Mouse (Mus musculus) frontal cortex, postnatal 14 days (tissue): ENCODE results near the gene Serinc4.
"Not testable (repeated sequence)": the region's sequence is repeated elsewhere in the genome, so short reads cannot be mapped to it uniquely, and the experiment has no call there.

Experiments
- DNase-seq, 2 experiments: peaks; one replicate each; pipeline ENCODE4 v3.0.0; 2022; ENCODE audit warnings: low spot score in 2 of 2

Gene Serinc4

GRCm38 (mm10) chr2:121456692-121457642 lies at the start of gene Serinc4:
Gene Serinc4 (minus strand): TSS chr2:121456781.
- DNase-seq, result peak; percentile 73 to 79

GRCm38 (mm10) chr2:121501550-121501949 lies 45.0 kb upstream of the Serinc4 start:
- not testable (repeated sequence) for DNase-seq

GRCm38 (mm10) chr2:121484403-121484802 lies 27.8 kb upstream of the Serinc4 start:
- not testable (repeated sequence) for DNase-seq

- DNase-seq, result no peak
These were observed 27.0 kb upstream of the Serinc4 start for GRCm38 (mm10) chr2:121483576-121483975.

- not testable (repeated sequence) for DNase-seq
These were observed 24.3 kb upstream of the Serinc4 start for GRCm38 (mm10) chr2:121480916-121481315.

- no peak for DNase-seq
These were observed 23.9 kb upstream of the Serinc4 start for GRCm38 (mm10) chr2:121480498-121480897.

GRCm38 (mm10) chr2:121477491-121478266 lies 21.1 kb upstream of the Serinc4 start:
- no peak for DNase-seq

- DNase-seq, result not testable (repeated sequence)
These were observed 18.7 kb upstream of the Serinc4 start for GRCm38 (mm10) chr2:121475306-121475705.

- DNase-seq, result no peak
These were observed 17.6 kb upstream of the Serinc4 start for GRCm38 (mm10) chr2:121474180-121474535.

- DNase-seq, result peak; percentile 63 to 69
These were observed 17.0 kb upstream of the Serinc4 start, which contains the start of gene Mfap1b for GRCm38 (mm10) chr2:121473301-121474179. Gene Mfap1b (minus strand): TSS chr2:121474067.

- DNase-seq, result not testable (repeated sequence)
These were observed 16.2 kb upstream of the Serinc4 start for GRCm38 (mm10) chr2:121472783-121473182.

GRCm38 (mm10) chr2:121468982-121469381 lies 12.4 kb upstream of the Serinc4 start:
- DNase-seq, result not testable (repeated sequence)

GRCm38 (mm10) chr2:121460071-121460470 lies 3.5 kb upstream of the Serinc4 start:
- DNase-seq, result no peak

- no peak for DNase-seq
These were observed 1.0 kb downstream of the Serinc4 start for GRCm38 (mm10) chr2:121455534-121455933.

- no peak for DNase-seq
These were observed 2.7 kb downstream of the Serinc4 start for GRCm38 (mm10) chr2:121453917-121454316.

- no peak for DNase-seq
These were observed 3.6 kb downstream of the Serinc4 start, which contains the start of gene Hypk for GRCm38 (mm10) chr2:121452990-121453389. Gene Hypk (plus strand): TSS chr2:121453290.

- DNase-seq, result no peak
These were observed 4.2 kb downstream of the Serinc4 start for GRCm38 (mm10) chr2:121452361-121452760.

- DNase-seq, result no peak
These were observed 6.5 kb downstream of the Serinc4 start for GRCm38 (mm10) chr2:121450093-121450492.

GRCm38 (mm10) chr2:121449545-121450011 lies 7.0 kb downstream of the Serinc4 start:
- no peak for DNase-seq

- DNase-seq, result peak; percentile 98 to 99
These were observed 7.6 kb downstream of the Serinc4 start, which contains the start of gene Serf2 for GRCm38 (mm10) chr2:121448739-121449535. Gene Serf2 (plus strand): TSS chr2:121449195.
